Mouse (Mus musculus) hindlimb bud, embryonic 11.5 days (tissue): ENCODE results near the gene Tmem247.
A peak's percentile ranks its signal among the peaks of the same experiment; 100 is the strongest.

Experiments used
- DNase-seq: peaks from one replicate; pipeline ENCODE4 v3.0.0-alpha.2; 2012; ENCODE audit warnings: low read depth, low spot score; ENCODE audit errors: extremely low spot score

The Tmem247 gene

GRCm38 (mm10) chr17:86962894-86963585, 45.9 kb downstream of the Tmem247 start, which contains the start of gene Rhoq:
TSS of gene Rhoq (plus strand) at chr17:86963082.
- no peak for DNase-seq

GRCm38 (mm10) chr17:86963586-86963902, 46.4 kb downstream of the Tmem247 start:
- DNase-seq, result no peak

- DNase-seq, result no peak
Measured at GRCm38 (mm10) chr17:86964041-86964440, 46.9 kb downstream of the Tmem247 start.

- peak; percentile 72 for DNase-seq
Measured at GRCm38 (mm10) chr17:86964502-86964901, 47.4 kb downstream of the Tmem247 start.

GRCm38 (mm10) chr17:86965121-86965520, 48.0 kb downstream of the Tmem247 start:
- DNase-seq, result no peak

GRCm38 (mm10) chr17:86966040-86966439, 48.9 kb downstream of the Tmem247 start:
- no peak for DNase-seq

GRCm38 (mm10) chr17:86967048-86967447, 49.9 kb downstream of the Tmem247 start:
- DNase-seq, result no peak

- no peak for DNase-seq
Measured at GRCm38 (mm10) chr17:86967536-86968525, 50.7 kb downstream of the Tmem247 start.

GRCm38 (mm10) chr17:86968581-86968980, 51.4 kb downstream of the Tmem247 start:
- DNase-seq, result no peak

- DNase-seq, result no peak
Measured at GRCm38 (mm10) chr17:86969582-86969981, 52.4 kb downstream of the Tmem247 start.

- DNase-seq, result no peak
Measured at GRCm38 (mm10) chr17:86970026-86970750, 53.0 kb downstream of the Tmem247 start.

GRCm38 (mm10) chr17:86971036-86971435, 53.9 kb downstream of the Tmem247 start:
- DNase-seq, result no peak

- no peak for DNase-seq
Measured at GRCm38 (mm10) chr17:86971860-86972259, 54.7 kb downstream of the Tmem247 start.
